Mouse (Mus musculus) thymus, adult 2 months (tissue): Measurements from ENCODE around the gene Pax3. TPM values are rescaled to one million over a fixed set of nuclear protein-coding genes. Genes with fewer than 3 reads are reported as not detected.

ENCODE experiments used
- DNase-seq: peaks from one replicate; pipeline ENCODE4 v3.0.0; 2021
- H3K27ac ChIP-seq: fragments of 200-500 bp; 2 replicates; pipeline ENCODE4 v1.5.1; 2012; ENCODE audit warnings: low read length, control low read depth; ENCODE audit not compliant: control insufficient read depth, insufficient read depth
- H3K27me3 ChIP-seq: fragments of 200-500 bp; 2 replicates; pipeline ENCODE4 v1.6.1; 2012; ENCODE audit warnings: mild to moderate bottlenecking, low read length, moderate library complexity, mixed read lengths; ENCODE audit not compliant: control insufficient read depth, insufficient read depth
- H3K36me3 ChIP-seq: fragments of 200-500 bp; 2 replicates; pipeline ENCODE4 v1.6.1; 2012; ENCODE audit warnings: mild to moderate bottlenecking, low read length, moderate library complexity; ENCODE audit not compliant: control insufficient read depth, insufficient read depth
- H3K4me1 ChIP-seq: fragments of 200-500 bp; replicated peaks from 2 replicates; pipeline ENCODE4 v1.6.1; 2012; ENCODE audit warnings: low read length; ENCODE audit not compliant: control insufficient read depth, insufficient read depth
- H3K4me3 ChIP-seq: fragments of 200-500 bp; 2 replicates; pipeline ENCODE4 v1.5.1; 2012; ENCODE audit warnings: mild to moderate bottlenecking, low read length, control low read depth, moderate library complexity; ENCODE audit not compliant: control insufficient read depth, insufficient read depth
- CTCF ChIP-seq: fragments of 200-500 bp; IDR thresholded peaks from 2 replicates; pipeline ENCODE4 v1.5.1; 2012; ENCODE audit warnings: mild to moderate bottlenecking, control low read depth, low read length, moderate library complexity, borderline replicate concordance; ENCODE audit not compliant: control insufficient read depth, poor library complexity, insufficient read depth; ENCODE audit errors: extremely low read depth
- POLR2A ChIP-seq: fragments of 200-500 bp; IDR thresholded peaks from 2 replicates; pipeline ENCODE4 v1.6.1; 2012; ENCODE audit warnings: mild to moderate bottlenecking, low read length, control low read depth, moderate library complexity; ENCODE audit not compliant: control insufficient read depth, poor library complexity, insufficient read depth; ENCODE audit errors: extremely low read depth
- WGBS: fragments of 180-500 bp; shearing (Covaris S2); methylation state at CpG from one replicate; pipeline ENCODE4 v1.1.7; 2018; 5-methylcytosine and 5-hydroxymethylcytosine counted together
- polyA plus RNA-seq: library from polyadenylated mRNA; depleted of rRNA; stranded (reverse); fragments of >200 nt; gene quantifications from 2 replicates; pipeline ENCODE4 v1.2.3, GENCODE M21; 2012

Gene Pax3
- polyA plus RNA-seq, 1 experiment: 0.11 TPM

- 14% methylated on average over 20 of the region's 20 CpGs for WGBS
- TF ChIP-seq CTCF: no peak
- TF ChIP-seq POLR2A: no peak
- Histone ChIP-seq H3K27ac (no peak overlapping the region), H3K4me1 (no peaks in the 10 kb centered on the region), H3K4me3 (no peak overlapping the region), H3K27me3 (peaks cover 25% of the 10 kb centered on the region), H3K36me3 (no peaks in the 10 kb centered on the region)
- DNase-seq: no peak
These were observed 3.4 kb downstream of the Pax3 start for GRCm38 (mm10) chr1:78193465-78193991.

GRCm38 (mm10) chr1:78192746-78193464, 4.0 kb downstream of the Pax3 start:
- Histone ChIP-seq H3K36me3 (no peaks in the 10 kb centered on the region), H3K27me3 (peaks cover 25% of the 10 kb centered on the region), H3K4me1 (no peaks in the 10 kb centered on the region), H3K27ac (no peak overlapping the region), H3K4me3 (no peak overlapping the region)
- TF ChIP-seq CTCF (no peak), POLR2A (no peak)
- no peak for DNase-seq
- 8% methylated on average over 20 of the region's 20 CpGs for whole genome bisulfite sequencing

- H3K36me3 ChIP-seq: no peaks in the 10 kb centered on the region
- TF ChIP-seq CTCF: no peak
- TF ChIP-seq POLR2A: no peak
- H3K27me3 ChIP-seq: peaks cover 25% of the 10 kb centered on the region
- no peaks in the 10 kb centered on the region for H3K4me1 ChIP-seq
- no peak for DNase-seq
- 10% methylated on average over 19 of the region's 19 CpGs for WGBS
- H3K27ac ChIP-seq: no peak overlapping the region
- no peak overlapping the region for H3K4me3 ChIP-seq
These were observed 4.7 kb downstream of the Pax3 start for GRCm38 (mm10) chr1:78192217-78192735.

GRCm38 (mm10) chr1:78191761-78192160, 5.2 kb downstream of the Pax3 start:
- DNase-seq: no peak
- Histone ChIP-seq H3K27me3 (peaks cover 22% of the 10 kb centered on the region), H3K36me3 (no peaks in the 10 kb centered on the region), H3K4me1 (no peaks in the 10 kb centered on the region), H3K27ac (no peak overlapping the region), H3K4me3 (no peak overlapping the region)
- WGBS: 57% methylated on average over 1 of the region's 1 CpGs
- TF ChIP-seq CTCF (no peak), POLR2A (no peak)

GRCm38 (mm10) chr1:78191331-78191730, 5.6 kb downstream of the Pax3 start:
- no peaks in the 10 kb centered on the region for H3K36me3 ChIP-seq
- peaks cover 22% of the 10 kb centered on the region for H3K27me3 ChIP-seq
- no peaks in the 10 kb centered on the region for H3K4me1 ChIP-seq
- TF ChIP-seq CTCF: no peak
- no peak for TF ChIP-seq POLR2A
- no peak overlapping the region for H3K4me3 ChIP-seq
- H3K27ac ChIP-seq: no peak overlapping the region
- WGBS: 51% methylated on average over 1 of the region's 1 CpGs
- no peak for DNase-seq

GRCm38 (mm10) chr1:78190386-78191111, 6.4 kb downstream of the Pax3 start:
- H3K36me3 ChIP-seq: no peaks in the 10 kb centered on the region
- WGBS: 9% methylated on average over 12 of the region's 12 CpGs
- H3K4me3 ChIP-seq: no peak overlapping the region
- TF ChIP-seq POLR2A: no peak
- TF ChIP-seq CTCF: no peak
- H3K4me1 ChIP-seq: no peaks in the 10 kb centered on the region
- peaks cover 19% of the 10 kb centered on the region for H3K27me3 ChIP-seq
- H3K27ac ChIP-seq: no peak overlapping the region
- no peak for DNase-seq
